Mouse (Mus musculus): Measurements from ENCODE around the gene Ano1.

The Ano1 gene

DNA sequence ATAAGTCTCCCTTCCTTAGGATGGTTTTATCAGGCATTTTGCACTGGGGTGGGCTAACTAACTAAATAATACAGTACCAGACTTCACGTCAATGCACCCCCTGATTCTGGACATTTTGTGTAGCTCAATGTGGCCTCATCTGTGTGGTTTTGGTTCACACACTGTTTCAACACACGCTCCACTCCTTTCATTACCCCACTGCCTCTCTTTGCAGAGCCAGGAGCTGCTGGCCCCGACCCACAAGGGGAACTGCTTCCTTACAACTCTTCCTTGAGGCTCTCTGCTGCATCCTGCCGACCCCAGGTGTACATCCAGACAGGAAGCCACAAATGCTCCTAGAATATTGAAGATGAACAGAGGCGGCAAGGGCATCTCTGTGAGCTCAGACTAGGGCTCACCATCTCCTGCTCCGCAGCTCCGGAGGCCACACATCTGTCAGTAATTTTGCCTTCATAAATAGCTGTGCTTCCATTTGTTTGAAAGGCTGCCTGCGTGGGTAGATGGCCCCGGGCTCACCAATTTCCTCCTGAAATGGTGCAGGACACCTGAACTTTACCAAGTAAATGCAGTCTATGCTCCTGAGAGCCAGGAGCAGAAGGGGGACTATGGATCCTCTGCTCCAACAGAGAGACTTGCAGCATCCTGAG lies 17.8 kb upstream of the Ano1 start:
- in situ Hi-C loops (cut with MboI; ENCODE audit: unreplicated experiment in 2 of 2), result no loop called here

DNA sequence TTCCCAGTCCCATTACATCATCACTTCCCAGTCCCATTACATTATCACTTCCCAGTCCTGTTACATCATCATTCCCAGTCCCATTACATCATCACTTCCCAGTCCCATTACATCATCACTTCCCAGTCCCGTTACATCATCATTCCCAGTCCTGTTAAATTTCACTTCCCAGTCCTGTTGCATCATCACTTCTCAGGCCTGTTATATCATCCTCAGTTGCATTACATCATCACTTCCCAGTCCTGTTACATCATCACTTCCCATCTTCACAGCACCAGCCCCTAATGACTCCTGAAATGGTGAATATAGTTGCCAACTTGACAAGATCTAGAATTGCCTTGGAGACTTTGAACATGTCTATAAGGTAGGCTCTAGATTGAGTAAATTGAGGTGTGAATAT lies 17.1 kb upstream of the Ano1 start:
- in situ Hi-C loops (cut with MboI; ENCODE audit: unreplicated experiment in 2 of 2), result no loop called here

DNA sequence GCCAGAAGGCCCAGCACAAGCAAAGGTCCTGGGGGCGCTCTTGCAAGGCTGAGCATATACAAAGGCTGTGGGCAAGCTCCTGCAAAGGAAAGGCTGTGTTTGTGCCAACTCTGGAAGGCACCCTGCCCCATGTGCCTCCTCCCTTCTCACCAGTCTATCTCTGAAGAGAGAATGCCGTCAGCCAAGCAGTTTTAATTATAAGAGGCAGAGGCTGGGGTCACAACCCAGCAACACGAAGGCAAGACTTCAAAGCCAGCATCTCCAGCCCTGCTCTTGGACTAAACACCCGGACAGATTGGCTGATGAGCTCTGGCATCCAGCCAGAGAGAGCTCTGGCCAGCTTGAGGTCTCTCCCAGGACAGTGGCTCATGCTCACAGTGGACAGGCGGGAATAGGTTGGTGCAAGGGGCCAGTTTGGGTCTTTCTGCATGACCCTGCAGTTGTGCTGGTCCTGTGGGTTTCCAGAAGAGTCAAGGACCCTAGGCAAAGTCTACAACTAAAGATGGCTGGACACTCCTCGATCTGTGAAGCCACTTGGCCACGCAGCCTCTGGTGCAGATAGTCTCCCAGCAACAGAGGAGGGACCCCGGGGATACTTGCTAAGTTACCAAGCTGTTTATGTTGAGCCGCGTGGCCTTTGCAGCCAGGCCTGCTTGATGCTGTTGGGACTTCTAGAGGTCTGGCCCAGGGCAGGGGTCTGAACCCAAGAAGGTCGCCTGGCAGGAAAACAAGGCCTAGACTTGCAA lies 12.9 kb upstream of the Ano1 start:
- in situ Hi-C loops (cut with MboI; ENCODE audit: unreplicated experiment in 2 of 2), result no loop called here

DNA sequence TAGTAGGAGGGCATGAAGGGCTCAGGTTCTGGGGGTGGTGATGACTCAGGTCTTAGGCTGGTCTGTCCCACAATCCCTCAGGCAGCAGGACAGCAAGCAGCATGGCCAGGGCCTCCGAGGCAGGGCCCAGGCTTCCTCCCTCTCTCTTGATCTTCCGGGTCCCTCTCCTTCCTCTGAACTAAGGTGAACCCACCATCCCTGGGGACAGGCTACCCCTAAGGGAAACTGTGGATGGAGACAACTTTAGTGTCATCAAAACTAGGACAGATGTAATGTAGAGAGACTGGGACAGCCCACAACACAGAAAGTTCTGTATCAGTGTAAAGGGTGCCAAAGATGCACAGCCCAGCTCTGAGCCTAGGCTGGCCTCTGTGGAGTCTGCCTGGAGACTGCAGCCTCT lies 12.2 kb upstream of the Ano1 start:
- in situ Hi-C loops (cut with MboI; ENCODE audit: unreplicated experiment in 2 of 2), result no loop called here

DNA sequence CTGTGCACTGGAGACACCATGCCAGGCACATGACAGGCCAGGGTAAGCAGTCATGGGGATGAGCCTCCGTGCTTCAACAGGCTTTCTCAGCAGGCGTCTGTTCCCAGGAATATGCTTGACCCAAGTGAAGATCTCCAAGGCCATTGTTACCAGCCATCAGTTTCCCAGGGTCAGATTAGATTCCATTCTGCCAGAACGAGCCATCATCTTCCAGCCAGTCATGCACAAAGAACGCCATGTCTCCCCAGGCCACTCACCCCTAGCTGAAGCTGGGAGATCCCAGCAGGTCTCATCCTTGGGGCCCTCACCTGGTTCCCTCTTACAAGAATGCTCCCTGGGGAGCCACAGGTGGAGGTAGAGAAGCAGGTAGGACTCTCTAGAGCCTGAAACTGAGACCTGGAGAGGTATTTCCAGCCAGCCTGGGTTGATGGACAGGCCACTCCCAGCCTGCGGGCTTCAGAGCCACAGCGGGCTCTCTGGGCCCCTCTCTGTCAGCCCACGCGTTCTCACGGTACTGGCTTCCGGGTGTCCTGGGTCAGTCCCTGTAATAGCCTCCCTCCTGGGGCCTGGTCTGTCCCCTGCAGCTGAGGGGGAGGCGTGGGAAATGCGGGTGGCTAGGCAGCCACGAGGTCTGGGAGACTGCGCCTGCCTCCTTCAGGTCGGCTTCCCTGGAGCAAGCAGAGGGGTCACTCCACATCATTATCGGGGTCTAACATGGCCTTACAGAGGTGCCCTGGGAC lies 10.9 kb upstream of the Ano1 start:
- in situ Hi-C loops (cut with MboI; ENCODE audit: unreplicated experiment in 2 of 2), result no loop called here

DNA sequence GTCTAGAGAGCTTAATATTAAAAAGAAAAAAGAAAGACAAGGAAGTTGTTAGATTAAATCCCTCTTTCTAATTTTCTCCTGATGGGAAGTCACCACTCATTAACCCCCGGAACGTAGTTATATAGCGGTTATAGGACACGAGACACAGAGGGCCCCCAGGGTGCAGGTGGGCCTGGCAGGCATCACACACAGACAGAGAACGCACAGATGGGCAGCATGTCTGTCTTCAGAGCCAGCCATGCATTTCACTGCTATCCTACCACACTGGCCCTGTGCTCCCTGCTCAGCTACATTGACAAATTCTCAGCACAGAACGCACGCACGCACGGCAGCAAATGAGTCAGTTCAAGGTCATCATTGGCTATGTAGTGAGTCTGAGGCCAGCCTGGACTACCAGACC lies 8.5 kb upstream of the Ano1 start:
- in situ Hi-C loops (cut with MboI; ENCODE audit: unreplicated experiment in 2 of 2), result no loop called here

DNA sequence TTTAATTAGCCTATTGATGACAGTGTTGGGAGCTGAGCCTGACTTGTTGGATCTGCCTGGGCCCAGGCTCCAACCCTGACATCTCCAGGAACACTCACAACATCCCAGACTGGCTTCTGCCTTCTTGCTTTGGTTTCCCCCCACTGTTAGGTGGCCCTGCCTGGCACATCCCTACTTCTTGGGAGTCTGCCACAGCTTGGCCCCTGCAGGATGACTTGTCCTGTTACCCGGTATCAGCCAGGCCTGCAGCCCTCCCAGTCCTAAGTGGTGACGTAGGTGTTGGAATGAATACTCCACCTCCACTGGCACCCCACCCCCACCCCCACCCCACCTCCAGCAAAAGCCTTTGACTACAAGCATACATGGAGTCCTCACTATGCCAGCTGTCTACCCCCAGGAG lies 7.7 kb upstream of the Ano1 start:
- in situ Hi-C loops (cut with MboI; ENCODE audit: unreplicated experiment in 2 of 2), result no loop called here

DNA sequence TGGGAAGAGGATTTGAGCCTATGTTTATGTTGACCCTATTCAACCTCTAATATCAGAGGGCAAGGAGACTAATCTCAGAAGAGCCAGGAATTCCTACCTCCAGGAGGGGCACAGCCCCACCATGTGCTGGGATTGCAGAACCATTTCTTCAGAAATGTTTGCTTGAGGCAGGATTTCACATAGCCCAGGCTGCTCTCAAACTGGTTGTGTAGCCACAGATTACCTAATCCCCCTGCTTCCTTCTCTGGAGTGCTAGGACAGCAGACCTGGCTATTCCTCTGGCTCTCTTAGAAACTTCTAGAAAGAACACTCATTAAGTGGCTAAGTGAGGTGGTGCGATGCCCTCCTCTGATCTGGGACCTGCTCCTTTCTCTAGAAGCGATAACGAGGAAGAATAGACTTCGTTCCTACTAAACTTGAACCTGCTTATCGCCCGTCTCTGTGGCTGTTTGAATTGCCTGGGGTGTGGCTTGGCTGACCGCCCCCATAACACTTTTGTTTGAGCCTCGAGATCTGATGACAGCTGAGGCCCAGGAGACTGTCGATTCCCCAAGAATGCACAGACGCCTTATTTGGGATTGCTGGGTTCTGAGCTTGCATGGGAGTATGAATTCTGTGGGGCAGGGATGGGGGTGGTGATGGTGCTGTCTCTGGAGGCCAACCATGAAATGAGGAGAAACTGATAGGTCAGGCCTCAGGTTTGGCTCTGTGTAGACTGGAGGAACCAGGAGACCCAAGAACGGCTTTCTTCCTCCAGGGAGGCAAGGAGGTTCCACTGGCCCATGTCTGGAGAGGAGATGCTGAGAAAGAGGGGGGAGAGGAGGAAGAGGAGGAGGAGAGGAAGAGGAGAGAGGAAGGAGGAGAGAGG lies 4.0 kb upstream of the Ano1 start:
- in situ Hi-C loops (cut with MboI; ENCODE audit: unreplicated experiment in 2 of 2), result no loop called here

DNA sequence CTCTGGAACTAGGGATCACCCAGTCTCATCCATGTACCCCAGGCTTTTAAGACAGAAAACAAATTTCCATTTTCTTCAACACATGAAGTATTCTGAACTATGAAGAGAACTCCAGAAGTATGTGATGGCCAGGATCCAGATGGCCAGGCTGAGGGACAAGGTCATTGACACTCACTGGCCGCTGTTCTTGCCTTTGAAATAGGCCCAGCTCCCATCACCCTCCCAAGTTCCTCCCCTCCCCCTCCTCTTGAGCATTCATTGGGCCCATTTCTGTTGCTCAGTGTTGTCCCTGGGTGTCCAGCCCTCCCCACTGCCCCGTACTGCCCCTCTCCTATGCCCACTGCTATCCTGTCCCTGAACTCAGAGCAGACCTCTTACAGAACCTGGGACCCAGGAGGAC lies 2.9 kb upstream of the Ano1 start:
- in situ Hi-C loops (cut with MboI; ENCODE audit: unreplicated experiment in 2 of 2), result no loop called here

DNA sequence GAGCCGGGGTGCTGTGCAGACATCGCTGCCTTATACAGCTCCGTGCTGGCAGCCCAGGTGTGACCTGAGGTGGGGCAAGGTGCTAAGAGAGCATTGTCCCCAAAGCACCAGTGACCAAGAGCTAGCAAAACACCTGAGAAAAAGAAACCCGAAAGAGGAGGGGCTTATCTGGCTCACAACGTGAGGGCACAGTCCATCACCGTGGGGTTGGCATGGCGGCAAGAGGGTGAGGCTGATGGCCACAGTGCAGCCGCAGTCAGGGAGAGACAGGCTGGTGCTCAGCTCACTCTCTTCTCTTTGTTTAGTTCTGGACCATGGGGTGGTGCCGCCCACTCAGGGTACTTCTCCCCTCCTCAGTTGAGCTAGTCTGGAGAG lies 1.9 kb upstream of the Ano1 start:
- in situ Hi-C loops (cut with MboI; ENCODE audit: unreplicated experiment in 2 of 2), result no loop called here

DNA sequence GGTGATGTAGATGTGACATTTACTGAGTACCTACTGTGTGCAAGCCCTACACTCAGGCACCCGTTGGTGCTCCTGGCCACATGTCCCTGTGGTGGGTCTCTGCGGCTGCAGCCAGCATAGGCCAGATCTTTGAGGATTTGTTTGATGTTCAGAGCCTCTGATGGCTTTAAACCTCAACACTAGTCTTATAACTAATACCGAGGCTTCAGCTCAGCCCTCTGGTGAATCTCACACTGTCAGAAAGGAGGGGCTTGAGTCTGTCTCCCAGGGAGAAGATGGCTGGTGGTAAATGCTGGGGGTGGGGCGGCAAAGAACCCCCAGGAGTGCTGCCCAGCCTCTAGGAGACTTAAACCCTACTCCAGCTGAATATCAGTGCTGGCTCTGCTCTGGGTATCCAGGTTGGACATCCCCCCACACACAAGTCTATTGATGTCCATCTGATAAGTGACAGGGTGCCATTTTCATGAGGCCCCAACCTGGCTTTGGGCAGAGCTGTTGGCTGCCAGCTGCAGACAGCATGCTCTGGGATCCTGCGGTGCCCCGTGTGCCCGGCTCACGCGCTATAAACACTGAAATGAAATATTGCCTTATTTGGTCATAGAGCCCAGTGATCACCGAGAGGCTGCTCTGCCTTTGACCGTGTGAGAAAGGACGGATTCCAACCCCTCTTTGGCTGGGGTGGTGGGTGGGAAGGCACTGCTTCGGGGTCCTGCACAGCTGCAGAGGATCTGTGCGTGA lies 1.3 kb upstream of the Ano1 start:
- in situ Hi-C loops (cut with MboI; ENCODE audit: unreplicated experiment in 2 of 2), result no loop called here

DNA sequence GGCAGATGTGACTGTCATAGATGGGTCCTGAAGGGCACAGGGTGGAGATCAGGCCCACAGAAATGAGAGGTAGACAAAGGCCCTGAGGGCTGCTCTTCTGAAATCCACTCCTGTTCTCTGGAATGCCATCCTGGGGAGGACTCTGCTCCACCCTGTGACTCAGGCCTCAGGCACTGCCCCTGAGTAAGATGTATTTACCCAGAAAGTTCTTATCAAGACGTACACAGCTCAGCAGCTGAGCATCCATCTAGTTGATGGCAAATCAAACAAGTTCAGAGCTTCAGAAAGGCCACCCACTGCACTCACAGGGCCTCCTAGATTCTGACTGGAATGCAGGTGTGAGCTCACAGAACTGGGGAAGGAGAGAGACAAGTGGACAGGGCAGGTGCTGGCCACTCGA lies 4.0 kb downstream of the Ano1 start:
- in situ Hi-C loops (cut with MboI; ENCODE audit: unreplicated experiment in 2 of 2), result no loop called here

DNA sequence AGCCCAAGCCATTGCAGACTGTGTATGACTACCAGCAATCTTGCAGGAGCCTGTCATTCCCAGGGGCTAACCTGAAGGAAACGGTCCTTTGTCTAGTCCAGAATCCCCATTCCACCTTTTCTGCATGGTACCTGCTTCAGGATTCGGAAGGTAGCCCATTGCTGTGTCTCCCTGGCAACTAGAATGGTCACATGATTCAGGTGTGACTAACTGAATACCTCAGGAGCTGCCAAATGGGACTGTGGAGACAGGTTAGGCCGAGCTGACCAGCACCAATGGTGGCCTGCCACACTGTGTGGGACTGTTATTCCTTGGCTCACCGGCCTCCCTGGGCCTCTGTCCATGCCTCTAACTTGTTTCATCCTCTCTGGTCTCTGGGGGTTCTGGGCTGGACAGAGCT lies 5.3 kb downstream of the Ano1 start:
- in situ Hi-C loops (cut with MboI; ENCODE audit: unreplicated experiment in 2 of 2), result no loop called here

DNA sequence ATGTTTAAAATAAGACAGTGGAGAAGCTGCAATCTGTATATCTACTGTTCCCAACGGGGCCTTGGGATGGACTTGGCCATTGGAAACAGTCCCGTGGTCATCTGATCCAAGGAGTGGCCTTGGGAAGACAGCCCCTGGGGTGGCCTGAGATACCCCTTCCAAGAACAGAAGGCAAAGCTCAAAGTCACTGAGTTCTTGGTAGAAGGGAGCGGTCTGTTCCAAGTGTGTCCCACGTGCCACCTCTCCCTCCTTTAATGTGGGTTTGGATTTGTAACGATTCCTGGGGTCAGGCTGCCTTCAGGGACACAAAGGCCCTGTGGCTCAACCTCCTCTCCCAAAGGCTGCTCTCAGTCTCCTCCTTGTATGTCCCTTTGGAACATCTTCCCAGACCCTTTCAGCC lies 7.9 kb downstream of the Ano1 start:
- in situ Hi-C loops (cut with MboI; ENCODE audit: unreplicated experiment in 2 of 2), result no loop called here

DNA sequence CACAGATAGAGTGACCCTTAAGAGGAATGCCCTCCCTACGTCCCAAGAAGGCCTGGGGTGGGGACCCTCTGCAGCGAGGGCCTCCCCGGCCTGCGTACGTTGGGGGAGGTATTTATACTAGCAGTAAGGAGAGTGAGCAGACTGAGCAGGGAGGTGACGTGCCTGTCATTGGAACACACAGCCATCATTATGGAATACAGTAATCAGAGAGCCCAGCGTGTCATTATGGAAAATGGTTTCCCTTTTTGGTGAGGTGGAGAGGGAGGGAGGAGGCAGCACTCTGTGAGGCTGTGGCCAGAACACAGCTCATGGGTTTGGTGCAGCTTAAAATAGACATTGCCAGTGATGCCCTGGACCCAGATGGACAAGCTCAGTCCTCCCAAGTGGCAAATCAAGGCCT lies 11.1 kb downstream of the Ano1 start:
- in situ Hi-C loops (cut with MboI; ENCODE audit: unreplicated experiment in 2 of 2), result no loop called here

DNA sequence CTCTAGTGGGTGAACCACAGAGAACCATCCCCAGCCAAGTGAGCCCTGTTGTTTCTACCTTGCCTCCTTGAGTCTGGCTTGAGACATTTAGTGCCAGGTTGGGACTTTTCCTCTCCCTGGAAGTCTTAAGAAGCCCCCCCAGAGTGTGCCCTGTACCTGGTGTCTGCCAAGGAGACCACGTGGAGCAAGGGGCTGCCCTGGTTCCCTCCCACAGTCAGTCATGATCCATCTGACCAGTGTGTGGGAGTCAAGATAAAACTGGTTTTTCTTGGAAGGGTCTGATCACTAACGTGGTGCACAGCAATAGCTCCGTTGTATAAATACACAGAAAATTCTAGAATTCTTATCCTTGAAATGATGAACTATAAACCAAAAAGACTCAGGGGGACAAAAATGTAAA lies 12.0 kb downstream of the Ano1 start:
- in situ Hi-C loops (cut with MboI; ENCODE audit: unreplicated experiment in 2 of 2), result no loop called here

DNA sequence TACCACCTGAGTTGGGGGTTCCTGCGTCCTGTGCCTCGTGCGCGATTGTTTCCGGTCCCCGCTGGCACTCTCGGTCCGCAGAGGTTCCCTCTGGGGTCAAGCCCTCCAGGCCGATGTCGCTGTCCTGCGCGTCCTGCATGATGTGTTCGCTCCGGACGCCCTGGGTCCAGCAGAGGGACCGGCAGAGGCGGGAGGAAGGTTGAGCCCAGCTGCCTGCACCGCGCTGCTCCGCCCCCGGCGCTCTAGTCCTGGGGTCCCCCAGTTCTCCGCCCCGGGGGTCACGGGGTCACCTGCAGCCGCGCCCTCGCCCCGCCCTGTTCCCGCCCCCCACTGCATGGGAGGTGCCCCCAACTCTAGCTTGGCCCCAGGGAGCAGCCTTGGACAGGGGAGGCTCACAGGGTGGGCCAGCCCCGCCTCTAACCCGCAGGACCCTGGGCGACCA lies 13.4 kb downstream of the Ano1 start:
- in situ Hi-C loops (cut with MboI; ENCODE audit: unreplicated experiment in 2 of 2), result no loop called here

DNA sequence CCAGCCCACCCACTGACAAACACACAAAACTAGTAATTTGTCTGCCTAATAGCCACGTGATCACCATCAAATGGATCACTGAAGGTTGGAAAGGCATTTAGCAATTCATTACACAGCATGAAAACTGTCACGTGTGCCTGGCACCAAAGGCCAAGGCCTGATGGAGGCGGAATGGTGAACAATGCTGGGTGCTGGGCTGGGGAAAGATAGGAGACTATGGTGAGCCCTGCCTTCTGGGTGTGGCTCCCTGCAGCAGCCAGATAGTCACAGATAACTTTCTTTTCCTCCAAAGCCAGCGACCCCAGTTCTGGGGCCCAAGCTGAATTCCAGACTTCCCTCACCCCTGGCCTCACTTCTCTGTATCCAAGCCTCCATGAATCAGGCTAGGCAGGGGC lies 19.9 kb downstream of the Ano1 start:
- in situ Hi-C loops (cut with MboI; ENCODE audit: unreplicated experiment in 2 of 2), result no loop called here

DNA sequence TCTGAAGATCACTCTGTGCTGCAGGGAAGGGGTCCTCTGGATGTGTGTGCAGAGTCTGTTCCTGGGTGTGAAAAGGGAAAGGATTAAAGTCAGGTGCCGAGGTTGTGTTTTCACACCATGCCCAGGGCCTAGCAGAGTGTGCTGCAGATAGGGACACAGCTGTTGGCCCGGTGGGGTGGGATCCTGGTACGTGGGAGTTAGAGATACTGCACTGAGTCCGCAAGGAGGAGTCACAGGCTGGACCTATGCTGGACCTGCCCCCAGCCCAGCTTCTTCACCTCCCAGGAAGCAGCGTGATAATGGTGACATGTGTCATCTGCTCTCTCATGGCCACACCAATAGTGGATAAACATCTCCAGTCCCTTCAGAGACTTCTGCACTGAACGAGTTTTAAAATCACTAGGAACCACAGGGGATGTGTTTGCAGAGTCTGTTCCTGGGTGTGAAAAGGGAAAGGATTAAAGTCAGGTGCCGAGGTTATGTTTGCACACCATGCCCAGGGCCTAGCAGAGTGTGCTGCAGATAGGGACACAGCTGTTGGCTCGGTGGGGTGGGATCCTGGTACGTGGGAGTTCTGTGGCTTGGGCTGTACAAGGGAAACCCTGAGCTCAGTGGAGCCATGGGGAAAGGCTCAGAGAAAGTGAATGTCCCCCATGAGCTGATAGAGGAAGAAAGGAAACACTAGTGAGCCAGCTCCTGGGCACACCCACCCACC lies 20.4 kb downstream of the Ano1 start:
- in situ Hi-C loops (cut with MboI; ENCODE audit: unreplicated experiment in 2 of 2), result no loop called here

DNA sequence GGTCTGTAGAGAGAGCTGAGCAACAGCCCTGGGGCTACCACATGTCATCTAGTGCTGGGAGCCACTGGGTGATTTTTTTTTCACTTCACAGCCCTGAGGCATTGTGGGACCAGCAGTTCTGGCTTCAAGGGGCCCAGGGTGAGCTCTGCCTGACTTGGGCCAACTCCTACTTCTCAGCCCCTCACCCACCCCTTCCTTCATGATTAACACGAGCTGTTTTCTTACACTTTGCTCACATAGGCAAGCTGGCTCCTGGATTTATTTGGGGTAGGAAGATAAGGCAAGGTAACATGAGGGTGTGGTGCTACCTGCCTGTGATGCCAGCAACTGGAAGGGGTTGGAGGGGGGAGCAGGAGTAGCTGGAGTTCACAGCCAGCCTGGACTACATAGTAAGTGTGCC lies 27.5 kb downstream of the Ano1 start:
- in situ Hi-C loops (cut with MboI; ENCODE audit: unreplicated experiment in 2 of 2), result no loop called here
